In genomic region chr10:94394286-94394685, GRCm38 (mm10) we compare ENCODE assay signal across 17 mouse cellular contexts.
A peak's percentile ranks its signal among the peaks of the same experiment; 100 is the strongest.
DNase-seq lines count a peak whose midpoint lies in the region; TF ChIP-seq lines count a peak whose summit lies in the region.
"Had no signal": no experiment of that assay in that cellular context is flagged by ENCODE, and none has a peak within 500 bp of the region (broad histone marks: within the 10 kb centered on the region; RNA-seq: fewer than 3 reads in every experiment).

No protein-coding gene starts in this region.

- H3K9ac ChIP-seq in CH12.LX (ENCODE audit: insufficient read depth, low read depth), result no peak overlapping the region
- H3K9ac ChIP-seq: embryonic facial prominence, embryonic 12.5 days; forebrain, embryonic 13.5 days; forebrain, embryonic 15.5 days; forebrain, postnatal 0 days had no signal

- no peak overlapping the region for H3K27ac ChIP-seq in CH12.LX (ENCODE audit: insufficient read depth, low read depth)
- H3K27ac ChIP-seq: embryonic facial prominence, embryonic 10.5 days; embryonic facial prominence, embryonic 12.5 days; forebrain, embryonic 13.5 days; forebrain, embryonic 15.5 days had no signal

- no peak overlapping the region for H3K4me2 ChIP-seq in CH12.LX (ENCODE audit: insufficient read depth, low read depth, poor library complexity, severe bottlenecking)
- H3K4me2 ChIP-seq: embryonic facial prominence, embryonic 12.5 days; forebrain, embryonic 13.5 days; forebrain, embryonic 15.5 days had no signal

- in situ Hi-C loops in CH12.LX (cut with MboI; ENCODE audit: low pct_ligation_motif_present, low pct_unique_long_range_greater_than_20kb, low sequenced_read_pairs), result loop anchor here (10.0 kb wide), 1 partner anchor 159 kb away; no protein-coding TSS in a partner anchor

- no peak overlapping the region for H3K4me3 ChIP-seq in CH12.LX (replicated peaks in 1 of 3; ENCODE audit: low read depth in 2 of 3, low read length in 2 of 3, poor library complexity in 1 of 3)
- H3K4me3 ChIP-seq: embryonic facial prominence, embryonic 10.5 days; embryonic facial prominence, embryonic 12.5 days; forebrain, embryonic 13.5 days; forebrain, embryonic 15.5 days had no signal

- no peaks in the 10 kb centered on the region; a peak in 1 of 4 replicates for H3K4me1 ChIP-seq in CH12.LX (ENCODE audit: control insufficient read depth in 1 of 2, insufficient read depth in 2 of 2)
- H3K4me1 ChIP-seq: embryonic facial prominence, embryonic 10.5 days; embryonic facial prominence, embryonic 12.5 days; forebrain, embryonic 13.5 days; forebrain, embryonic 15.5 days had no signal

- H3K27me3 ChIP-seq in CH12.LX (replicated peaks), result no peaks in the 10 kb centered on the region
- H3K27me3 ChIP-seq: embryonic facial prominence, embryonic 12.5 days; forebrain, embryonic 13.5 days; forebrain, embryonic 15.5 days had no signal

- H3K36me3 ChIP-seq in CH12.LX (replicated peaks in 1 of 2; ENCODE audit: control insufficient read depth in 1 of 2, insufficient read depth in 1 of 2, low read length in 1 of 2), result peaks cover 72 to 89% of the 10 kb centered on the region in 2 experiments
- H3K36me3 ChIP-seq: embryonic facial prominence, embryonic 10.5 days; embryonic facial prominence, embryonic 12.5 days; forebrain, embryonic 15.5 days; G1E had no signal

- peak in 1 of 2 experiments; percentile 25; a peak in 2 of 4 replicates for TF ChIP-seq CTCF in CH12.LX (conservative IDR thresholded peaks at IDR 0.05 in 1 of 2, IDR thresholded peaks at IDR 0.05 in 1 of 2; ENCODE audit: low read depth in 2 of 2, low read length in 2 of 2)

- no peaks in the 10 kb centered on the region for H3K9me3 ChIP-seq in CH12.LX (replicated peaks; ENCODE audit: low read length)
- H3K9me3 ChIP-seq: embryonic facial prominence, embryonic 10.5 days; forebrain, embryonic 13.5 days; forebrain, embryonic 15.5 days; G1E had no signal

- DNase-seq in adrenal gland, adult 2 months, result peak; percentile 55
- DNase-seq in adrenal gland, adult 8-10 months, result no peak
- DNase-seq in adrenal gland, postnatal 36 days, result peak; percentile 23 to 44
- no peak for DNase-seq in adrenal gland, postnatal 10 days
- DNase-seq in CH12.LX (ENCODE audit: extremely low read depth), result no peak
- no peak for DNase-seq in kidney, adult 9 months
- DNase-seq: cerebellum, adult 11-12 months; cerebellum, adult 2 months; cerebellum, adult 9-10 months; cerebellum, postnatal 10 days; cerebellum, postnatal 25 days; forebrain, postnatal 0 days had no signal

- dilution Hi-C loops in CH12.LX (cut with MboI; ENCODE audit: extremely low pct_ligation_motif_present, extremely low pct_unique_long_range_greater_than_20kb, low sequenced_read_pairs), result no loop called here

- no peak for TF ChIP-seq POLR2A in CH12.LX (IDR thresholded peaks at IDR 0.05; ENCODE audit: low read depth, low read length)

- peak; percentile 26 for TF ChIP-seq RAD21 in CH12.LX (IDR thresholded peaks at IDR 0.05; ENCODE audit: low read depth, low read length)

- TF ChIP-seq EP300 in CH12.LX (IDR thresholded peaks at IDR 0.05; ENCODE audit: low read length), result no peak

- peaks cover 38% of the 10 kb centered on the region for H3K79me2 ChIP-seq in CH12.LX (replicated peaks; ENCODE audit: control insufficient read depth, extremely low read depth, insufficient read depth, poor library complexity, severe bottlenecking)

TF ChIP-seq in CH12.LX, 34 proteins besides CTCF, POLR2A, EP300 and RAD21:
- TF ChIP-seq POLR2AphosphoS2 (IDR thresholded peaks at IDR 0.05; ENCODE audit: low read depth, low read length), result no peak
- TF ChIP-seq MXI1 (IDR thresholded peaks at IDR 0.05; ENCODE audit: low read depth, low read length), result no peak
- TF ChIP-seq SMC3 (IDR thresholded peaks at IDR 0.05; ENCODE audit: low read depth, low read length), result peak; percentile 25; the same call in 1 of the 2 replicates
- no peak for TF ChIP-seq GABPA (IDR thresholded peaks at IDR 0.05; ENCODE audit: insufficient replicate concordance, low read depth, low read length)
- no peak for TF ChIP-seq TBP (conservative IDR thresholded peaks at IDR 0.05; ENCODE audit: low read depth, low read length)
- TF ChIP-seq UBTF (IDR thresholded peaks at IDR 0.05; ENCODE audit: low read depth, low read length), result no peak
- TF ChIP-seq USF2 (conservative IDR thresholded peaks at IDR 0.05; ENCODE audit: low read depth, low read length), result no peak

Comparison
In these comparisons a context has a peak if more than half of its experiments do, and no peak if none do; other contexts are left out.
1. DNase-seq: peak in adrenal gland, adult 2 months (single experiment) and adrenal gland, postnatal 36 days (2 of 2); none in adrenal gland, adult 8-10 months (single experiment), adrenal gland, postnatal 10 days (single experiment), CH12.LX (single experiment) and kidney, adult 9 months (single experiment).